Mouse (Mus musculus) cortical plate, adult 2 months (tissue): Measurements from ENCODE around the gene Cacna2d2.

Experiments
- CTCF ChIP-seq: fragments of 200-500 bp; IDR thresholded peaks from 2 replicates; pipeline ENCODE4 v1.5.1; 2011; ENCODE audit warnings: mild to moderate bottlenecking, control low read depth, low read length; ENCODE audit not compliant: insufficient read depth; ENCODE audit errors: extremely low read depth
- POLR2A ChIP-seq: fragments of 200-500 bp; IDR thresholded peaks from 2 replicates; pipeline ENCODE4 v1.6.1; 2011; ENCODE audit warnings: mild to moderate bottlenecking, low read length, control low read depth; ENCODE audit not compliant: insufficient read depth; ENCODE audit errors: extremely low read depth

- no peak for TF ChIP-seq CTCF
- no peak for TF ChIP-seq POLR2A
Observed at GRCm38 (mm10) chr9:107424485-107425175, 25.2 kb downstream of the Cacna2d2 start.
